Mouse (Mus musculus) lung, adult 2 months (tissue): ENCODE results near the gene Dusp6.

ENCODE experiments used
- CTCF ChIP-seq: fragments of 200-500 bp; IDR thresholded peaks from 2 replicates; pipeline ENCODE4 v1.5.1; 2011; ENCODE audit warnings: mild to moderate bottlenecking, low read length, control low read depth; ENCODE audit not compliant: insufficient read depth
- POLR2A ChIP-seq: fragments of 200-500 bp; IDR thresholded peaks from 2 replicates; pipeline ENCODE4 v1.6.1; 2011; ENCODE audit warnings: low read depth, mild to moderate bottlenecking, control low read depth, low read length, borderline replicate concordance; ENCODE audit errors: extremely low read depth

DNA sequence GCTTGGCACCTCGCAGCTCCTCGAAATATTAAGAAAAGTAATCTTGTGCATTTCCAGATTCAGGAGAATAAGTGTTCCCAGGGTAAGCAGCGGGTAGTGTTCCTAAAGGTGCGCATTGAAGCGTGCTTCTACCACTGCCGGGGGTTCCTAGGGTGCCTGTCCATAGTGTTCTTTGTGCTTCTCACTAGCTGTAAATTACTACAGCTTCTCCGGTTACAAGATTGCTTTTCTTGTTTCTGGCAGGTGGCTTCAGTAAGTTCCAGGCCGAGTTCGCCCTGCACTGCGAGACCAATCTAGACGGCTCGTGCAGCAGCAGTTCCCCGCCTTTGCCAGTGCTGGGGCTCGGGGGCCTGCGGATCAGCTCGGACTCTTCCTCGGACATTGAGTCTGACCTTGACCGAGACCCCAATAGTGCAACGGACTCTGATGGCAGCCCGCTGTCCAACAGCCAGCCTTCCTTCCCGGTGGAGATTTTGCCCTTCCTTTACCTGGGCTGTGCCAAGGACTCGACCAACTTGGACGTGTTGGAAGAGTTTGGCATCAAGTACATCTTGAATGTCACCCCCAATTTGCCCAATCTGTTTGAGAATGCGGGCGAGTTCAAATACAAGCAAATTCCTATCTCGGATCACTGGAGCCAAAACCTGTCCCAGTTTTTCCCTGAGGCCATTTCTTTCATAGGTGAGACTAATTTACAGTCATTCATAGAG, 1.4 kb downstream of the Dusp6 start:
- TF ChIP-seq CTCF (no peak), POLR2A (no peak)
